Mouse (Mus musculus): Measurements from ENCODE around the gene Rnft2.

Gene Rnft2

DNA sequence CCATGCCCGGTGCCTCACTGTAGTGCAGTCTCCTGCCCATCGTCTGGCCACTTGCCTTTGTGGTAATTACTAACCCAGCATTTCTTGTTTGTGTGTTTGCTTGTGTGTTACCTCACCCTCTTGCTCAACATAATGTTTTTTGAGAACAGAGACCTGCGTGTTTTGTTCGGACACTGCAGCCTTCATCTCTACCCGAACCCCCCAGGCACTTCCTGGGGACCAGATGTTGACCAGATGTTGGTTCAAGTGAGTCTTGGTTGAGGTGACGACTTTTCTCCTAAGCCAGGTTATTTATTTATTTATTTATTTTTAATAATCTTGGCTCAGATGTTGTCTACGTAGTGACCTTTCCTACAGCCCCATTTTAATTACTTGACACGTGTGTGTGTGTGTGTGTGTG is 2.5 kb upstream of the Rnft2 start:
- DNase-seq, result no peak

DNA sequence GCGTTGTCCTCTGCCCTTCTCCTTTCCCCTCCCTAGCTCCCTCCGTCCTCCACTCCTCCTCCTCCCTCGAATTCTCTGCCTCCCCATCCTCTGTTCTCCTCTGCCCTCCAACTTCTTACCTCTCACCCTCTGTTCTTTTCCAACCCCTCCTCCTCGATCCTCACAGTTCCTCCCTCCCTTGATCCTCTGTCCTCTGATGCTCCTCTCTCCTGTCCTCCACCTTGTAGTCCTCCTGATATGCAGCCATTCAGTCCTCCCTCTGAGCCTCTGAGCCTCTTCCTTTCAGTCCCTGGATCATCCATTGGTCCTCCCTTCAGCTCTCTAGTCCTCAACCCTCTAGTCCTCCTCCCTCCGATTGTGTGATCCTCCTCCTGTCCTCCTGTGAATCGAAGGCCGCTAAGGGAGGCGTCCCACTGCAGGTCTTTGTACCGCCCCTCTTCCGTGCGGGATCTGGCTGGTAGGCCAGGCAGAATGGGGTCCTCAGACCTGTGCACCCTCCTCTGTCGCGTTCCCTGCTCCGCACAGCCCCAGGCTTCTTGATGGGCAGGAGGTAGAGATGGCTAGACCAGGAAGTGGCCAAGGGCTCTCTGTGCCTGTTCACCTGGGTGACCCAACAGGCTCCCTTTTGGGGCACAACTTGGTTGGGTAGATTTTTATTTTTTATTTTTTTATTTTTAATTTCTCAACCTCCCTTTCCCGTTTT is 841 bp upstream of the Rnft2 start:
- peak; percentile 11 for DNase-seq

- no peak for DNase-seq
Measured at GRCm38 (mm10) chr5:118239671-118240070, 5.2 kb downstream of the Rnft2 start.

DNA sequence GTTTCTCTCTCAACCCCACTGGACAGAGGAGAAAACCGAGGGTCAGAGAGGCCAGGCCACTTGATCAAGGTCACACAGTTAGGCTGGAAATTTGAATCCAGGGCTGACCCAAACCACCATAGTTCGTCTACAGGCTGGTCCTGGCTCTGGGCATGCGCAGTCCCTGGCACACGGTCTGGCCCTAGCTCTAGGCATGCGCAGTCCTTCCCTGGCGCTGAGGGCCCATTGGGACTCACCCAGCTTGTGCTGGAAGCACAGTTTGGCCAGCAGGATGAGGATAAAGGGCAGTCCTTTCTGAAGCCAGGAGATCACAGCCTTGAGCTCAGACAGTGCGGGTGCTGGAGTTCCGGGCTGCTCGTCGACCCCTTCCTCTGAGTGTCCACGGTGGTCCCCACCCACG is 8.0 kb downstream of the Rnft2 start:
- DNase-seq, result no peak

GRCm38 (mm10) chr5:118230071-118230611 is 14.8 kb downstream of the Rnft2 start:
- no peak for DNase-seq

DNA sequence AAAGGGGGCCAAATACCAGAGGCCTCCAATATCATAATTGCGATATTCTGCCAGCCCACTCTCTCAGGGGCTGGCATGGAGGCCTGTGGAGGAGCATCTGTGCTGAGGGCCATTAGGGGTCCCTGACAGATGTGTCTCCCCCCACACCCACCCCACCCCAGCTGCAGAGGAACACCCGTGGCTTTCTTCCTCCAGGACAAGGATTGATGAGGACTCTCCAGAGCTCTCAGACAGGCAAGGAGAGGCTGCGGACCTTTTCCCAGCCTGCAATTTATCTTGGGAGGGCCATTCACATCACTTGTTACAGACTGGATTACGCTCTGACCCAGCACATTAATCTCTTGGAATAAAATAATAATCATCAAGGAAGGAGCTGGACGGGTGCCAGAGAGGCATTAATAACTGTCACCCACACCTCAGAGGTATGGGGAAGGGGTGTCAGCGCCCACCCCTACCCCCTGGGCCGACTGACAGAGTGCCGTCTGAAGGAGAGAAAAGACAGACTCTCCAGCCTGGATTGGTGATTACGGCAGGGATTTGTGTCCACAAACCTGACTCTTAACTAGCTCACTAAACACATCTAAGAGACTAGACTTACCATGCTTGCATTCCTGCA is 21.7 kb downstream of the Rnft2 start:
- DNase-seq, result no peak

GRCm38 (mm10) chr5:118217410-118217809 is 27.5 kb downstream of the Rnft2 start:
- no peak for DNase-seq

- DNase-seq, result peak; percentile 9
Measured at GRCm38 (mm10) chr5:118214418-118215154, 30.3 kb downstream of the Rnft2 start.

GRCm38 (mm10) chr5:118214012-118214411 is 30.9 kb downstream of the Rnft2 start:
- DNase-seq, result no peak

GRCm38 (mm10) chr5:118205852-118206251 is 39.1 kb downstream of the Rnft2 start:
- DNase-seq, result no peak

DNA sequence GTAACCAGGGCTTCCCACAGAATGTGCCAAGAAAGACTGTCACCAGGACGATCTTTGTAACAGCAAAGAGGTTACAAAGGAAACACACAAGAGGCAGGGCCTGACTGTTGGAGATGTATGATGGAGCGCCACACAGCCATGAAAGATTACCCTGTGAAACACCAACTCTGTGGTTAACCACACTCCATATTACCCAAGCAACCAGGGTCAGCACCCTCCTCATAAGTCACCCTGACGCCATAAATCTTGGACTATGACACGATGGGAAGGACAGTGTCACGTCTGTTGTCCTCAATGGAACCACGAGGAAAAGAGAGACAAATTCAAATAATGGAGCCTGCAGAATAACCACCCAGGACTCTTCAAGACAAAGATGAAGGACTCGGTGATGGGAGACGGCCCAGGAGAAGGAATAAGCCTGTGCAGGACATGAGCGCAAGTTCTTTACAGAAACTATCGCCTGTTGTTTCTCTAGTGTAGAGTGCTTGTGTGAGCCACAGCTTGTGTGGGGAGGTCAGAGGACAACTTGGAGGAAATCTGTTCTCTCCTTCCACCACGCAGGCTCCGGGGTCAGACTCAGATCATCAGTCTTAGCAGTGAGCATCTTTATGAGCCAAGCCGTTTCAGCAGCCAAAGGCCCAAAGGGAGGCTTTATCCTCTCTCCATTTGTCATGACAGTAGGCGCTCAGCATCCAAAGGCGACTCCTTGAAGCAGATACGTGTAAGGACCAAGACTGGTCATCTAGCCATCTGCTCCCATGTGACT is 40.1 kb downstream of the Rnft2 start:
- DNase-seq, result no peak

DNA sequence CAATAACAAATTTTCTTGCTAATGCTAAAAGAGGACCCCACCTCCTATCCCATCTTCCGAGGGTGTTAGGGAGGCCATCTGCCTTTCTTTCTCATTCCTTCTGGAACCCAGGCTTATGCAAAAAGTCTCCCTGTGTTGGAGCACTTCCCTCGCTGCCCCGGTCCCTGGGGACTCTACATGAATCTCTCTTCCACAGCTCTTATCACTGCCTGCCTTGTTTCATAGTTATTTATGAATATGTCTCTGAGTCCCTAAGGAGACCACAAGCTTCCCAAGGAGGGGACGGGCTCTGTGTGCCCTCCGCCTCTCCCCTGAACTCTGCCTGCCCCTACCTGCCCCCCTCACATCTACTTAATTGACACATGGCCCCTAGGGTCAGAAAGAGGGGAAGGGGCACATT is 45.2 kb downstream of the Rnft2 start:
- no peak for DNase-seq

DNA sequence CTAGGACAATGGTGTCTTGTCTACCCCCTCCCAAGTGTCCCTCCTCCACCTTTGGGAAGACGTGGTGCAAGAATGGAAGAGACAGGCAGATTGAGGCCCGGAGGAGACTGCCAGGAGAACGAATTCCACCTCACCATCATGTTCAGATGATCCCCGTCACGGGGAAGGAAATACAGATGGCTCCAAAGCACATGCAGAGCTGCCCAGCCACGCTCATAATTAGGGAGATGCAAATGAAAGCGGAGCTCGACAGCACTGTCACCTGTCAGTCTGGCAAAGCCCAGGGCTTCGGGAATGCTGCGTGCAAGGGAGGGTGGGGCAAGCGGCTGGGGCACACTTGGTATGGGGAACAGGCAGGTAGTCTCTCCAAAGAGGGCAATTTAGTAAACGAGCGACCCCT is 47.5 kb downstream of the Rnft2 start:
- DNase-seq, result no peak

GRCm38 (mm10) chr5:118192221-118192620 is 52.7 kb downstream of the Rnft2 start:
- no peak for DNase-seq

GRCm38 (mm10) chr5:118190491-118190890 is 54.4 kb downstream of the Rnft2 start:
- no peak for DNase-seq

- DNase-seq, result no peak
Measured at GRCm38 (mm10) chr5:118188356-118188755, 56.6 kb downstream of the Rnft2 start.

DNA sequence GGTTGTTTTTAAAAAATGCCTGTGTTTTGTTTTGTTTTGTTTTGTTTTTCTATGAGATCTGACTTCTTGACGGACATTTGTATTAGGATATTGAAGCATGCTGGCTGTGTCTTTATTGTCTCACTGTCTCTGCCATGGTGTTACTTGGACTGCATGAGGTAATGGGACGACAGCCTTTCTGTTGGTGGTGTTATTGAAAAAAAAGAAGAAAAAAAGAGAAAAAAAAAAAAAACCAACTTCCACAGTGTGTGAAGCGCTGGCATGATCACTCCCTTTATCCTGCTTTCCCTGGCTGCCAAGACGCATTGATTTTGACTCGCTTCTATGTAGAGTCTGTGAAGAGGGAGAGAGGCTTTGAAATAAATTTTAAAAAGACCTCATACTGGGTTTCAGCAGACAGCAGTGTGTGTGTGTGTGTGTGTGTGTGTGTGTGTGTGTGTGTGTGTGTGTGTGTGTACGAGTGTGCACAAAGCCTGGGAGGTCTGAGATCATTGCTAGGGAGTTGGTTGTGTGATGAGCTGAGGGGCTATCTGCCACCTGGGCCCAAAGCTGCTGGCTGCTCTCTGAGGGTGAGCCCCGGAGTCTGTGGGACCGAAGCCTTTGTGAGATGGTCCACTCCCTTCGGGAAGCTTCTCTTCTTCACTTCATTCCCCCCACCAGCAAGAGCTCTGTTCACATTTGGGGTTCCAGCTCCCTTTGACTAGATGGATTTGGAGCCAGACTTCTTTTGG is 57.8 kb downstream of the Rnft2 start:
- DNase-seq, result no peak

GRCm38 (mm10) chr5:118177640-118178039 is 67.3 kb downstream of the Rnft2 start:
- no peak for DNase-seq

DNA sequence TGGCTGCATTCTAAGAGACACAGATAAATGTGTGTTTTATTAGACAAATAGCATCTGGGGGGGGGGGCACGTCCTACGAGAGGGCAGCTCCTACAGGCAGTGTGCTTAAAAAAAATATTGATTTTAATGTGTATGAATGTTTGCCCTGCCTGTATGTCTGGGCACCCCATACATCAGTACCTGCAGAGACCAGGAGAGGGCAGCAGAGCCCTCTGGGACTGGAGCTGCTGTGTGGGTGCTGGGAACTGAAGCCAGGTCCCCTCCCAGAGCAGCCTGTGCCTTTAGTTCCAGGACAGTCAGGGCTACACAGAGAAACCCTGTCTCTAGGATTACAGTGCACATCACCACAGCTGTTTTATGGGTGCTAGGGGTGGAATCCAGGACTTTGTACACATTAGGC is 69.8 kb downstream of the Rnft2 start:
- DNase-seq, result no peak

GRCm38 (mm10) chr5:118174310-118175009 is 70.5 kb downstream of the Rnft2 start:
- no peak for DNase-seq

DNA sequence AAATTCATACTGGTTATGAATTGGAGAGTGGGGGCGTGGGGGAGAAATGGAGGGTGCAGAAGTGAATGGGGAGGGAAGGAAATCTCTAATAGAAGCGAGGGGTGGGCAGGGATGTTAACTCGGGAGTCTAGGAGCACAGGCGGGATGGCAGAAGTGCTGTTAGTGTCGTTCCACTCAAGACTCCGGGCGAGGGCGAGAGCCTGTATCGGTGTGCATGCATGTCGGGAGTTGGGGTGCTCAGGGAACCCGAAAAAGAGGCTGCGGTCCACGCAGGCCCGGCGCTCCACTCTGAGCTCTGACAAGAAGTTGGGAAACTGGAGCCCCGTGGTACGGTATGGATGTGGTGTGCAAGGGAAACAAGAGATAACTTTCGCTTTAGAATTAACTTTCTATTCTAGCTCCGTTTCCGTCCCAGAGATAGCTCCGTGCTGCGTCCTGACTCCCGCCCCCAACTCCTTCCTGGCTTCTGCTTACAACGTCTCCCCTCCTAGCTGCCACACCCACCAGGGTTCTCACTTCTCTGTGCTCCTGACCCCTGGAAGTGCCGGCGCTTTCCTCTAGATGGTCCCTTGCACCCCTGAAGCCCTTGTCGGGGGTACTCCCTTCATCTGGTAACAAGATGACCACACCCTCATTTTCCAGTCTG is 72.7 kb downstream of the Rnft2 start:
- peak; percentile 7 for DNase-seq

All from thymus, postnatal 25 days (tissue).